Mouse (Mus musculus): ENCODE measurements around the gene Lpp. TPM values are rescaled to one million over a fixed set of nuclear protein-coding genes. Genes with fewer than 3 reads are reported as not detected.

Gene Lpp
- total and polyA plus RNA-seq, 3 experiments: 0.64 to 1.2 (median 0.68) TPM

GRCm38 (mm10) chr16:24421687-24422418 is 28.5 kb downstream of the Lpp start:
- dilution Hi-C loops (cut with MboI; ENCODE audit: extremely low pct_ligation_motif_present, extremely low pct_unique_long_range_greater_than_20kb, low sequenced_read_pairs): no loop called here
- H3K79me2 ChIP-seq (replicated peaks; ENCODE audit: control insufficient read depth, extremely low read depth, insufficient read depth, poor library complexity, severe bottlenecking): no peaks in the 10 kb centered on the region

GRCm38 (mm10) chr16:24423196-24423595 is 29.9 kb downstream of the Lpp start:
- Histone ChIP-seq H3K79me2 (replicated peaks; ENCODE audit: control insufficient read depth, extremely low read depth, insufficient read depth, poor library complexity, severe bottlenecking) (no peaks in the 10 kb centered on the region), H3K9ac (ENCODE audit: insufficient read depth, low read depth) (no peak overlapping the region), H3K27me3 (replicated peaks) (no peaks in the 10 kb centered on the region), H3K27ac (ENCODE audit: insufficient read depth, low read depth) (no peak overlapping the region), H3K4me2 (ENCODE audit: insufficient read depth, low read depth, poor library complexity, severe bottlenecking) (no peak overlapping the region), H3K4me3 (replicated peaks in 1 of 3; ENCODE audit: low read depth in 2 of 3, low read length in 2 of 3, poor library complexity in 1 of 3) (no peak overlapping the region), H3K9me3 (replicated peaks; ENCODE audit: low read length) (no peaks in the 10 kb centered on the region), H3K4me1 (ENCODE audit: control insufficient read depth in 1 of 2, insufficient read depth in 2 of 2) (peaks cover 6 to 32% of the 10 kb centered on the region in 2 experiments; a peak in 2 of 4 replicates), H3K36me3 (replicated peaks in 1 of 2; ENCODE audit: control insufficient read depth in 1 of 2, insufficient read depth in 1 of 2, low read length in 1 of 2) (no peaks in the 10 kb centered on the region)
- in situ Hi-C loops (cut with MboI; ENCODE audit: low pct_ligation_motif_present, low pct_unique_long_range_greater_than_20kb, low sequenced_read_pairs) (no loop called here), dilution Hi-C loops (cut with MboI; ENCODE audit: extremely low pct_ligation_motif_present, extremely low pct_unique_long_range_greater_than_20kb, low sequenced_read_pairs) (no loop called here)
- TF ChIP-seq JUN (IDR thresholded peaks at IDR 0.05; ENCODE audit: insufficient read depth, low read depth, low read length) (no peak), MAX (IDR thresholded peaks at IDR 0.05; ENCODE audit: low read length) (no peak), NRF1 (IDR thresholded peaks at IDR 0.05; ENCODE audit: low read depth, low read length) (no peak), ZC3H11A (IDR thresholded peaks at IDR 0.05; ENCODE audit: low read depth, low read length) (no peak), SIN3A (IDR thresholded peaks at IDR 0.05; ENCODE audit: low read length) (no peak), IRF4 (IDR thresholded peaks at IDR 0.05; ENCODE audit: low read depth, low read length) (no peak), ZMIZ1 (IDR thresholded peaks at IDR 0.05; ENCODE audit: low read depth, low read length) (no peak), MXI1 (IDR thresholded peaks at IDR 0.05; ENCODE audit: low read depth, low read length) (no peak), JUND (conservative IDR thresholded peaks at IDR 0.05; ENCODE audit: low read depth, low read length) (no peak), MAFK (IDR thresholded peaks at IDR 0.05; ENCODE audit: insufficient replicate concordance, low read length) (no peak), RAD21 (IDR thresholded peaks at IDR 0.05; ENCODE audit: low read depth, low read length) (no peak), ELF1 (IDR thresholded peaks at IDR 0.05; ENCODE audit: low read depth, low read length) (no peak), ZKSCAN1 (IDR thresholded peaks at IDR 0.05; ENCODE audit: borderline replicate concordance, low read depth, low read length) (no peak), KAT2A (IDR thresholded peaks at IDR 0.05; ENCODE audit: insufficient replicate concordance, low read length) (no peak), E2F4 (IDR thresholded peaks at IDR 0.05; ENCODE audit: insufficient replicate concordance, low read depth, low read length) (no peak), TBP (conservative IDR thresholded peaks at IDR 0.05; ENCODE audit: low read depth, low read length) (no peak), USF2 (conservative IDR thresholded peaks at IDR 0.05; ENCODE audit: low read depth, low read length) (no peak), CHD2 (IDR thresholded peaks at IDR 0.05; ENCODE audit: low read length) (no peak)
- no peak for DNase-seq (ENCODE audit: extremely low read depth)

More at GRCm38 (mm10) chr16:24421687-24422418, 28.5 kb downstream of the Lpp start:
- H3K9me3 ChIP-seq (replicated peaks; ENCODE audit: low read length): no peaks in the 10 kb centered on the region
- H3K4me1 ChIP-seq (ENCODE audit: control insufficient read depth in 1 of 2, insufficient read depth in 2 of 2): peaks cover 6 to 41% of the 10 kb centered on the region in 2 experiments; a peak in 2 of 4 replicates
- H3K9ac ChIP-seq (ENCODE audit: insufficient read depth, low read depth): no peak overlapping the region
- no peak for DNase-seq (ENCODE audit: extremely low read depth)
- no peak overlapping the region for H3K4me2 ChIP-seq (ENCODE audit: insufficient read depth, low read depth, poor library complexity, severe bottlenecking)
- no peak overlapping the region for H3K27ac ChIP-seq (ENCODE audit: insufficient read depth, low read depth)
- TF ChIP-seq MXI1 (IDR thresholded peaks at IDR 0.05; ENCODE audit: low read depth, low read length) (no peak), MAFK (IDR thresholded peaks at IDR 0.05; ENCODE audit: insufficient replicate concordance, low read length) (no peak), EP300 (IDR thresholded peaks at IDR 0.05; ENCODE audit: low read length) (no peak), ZC3H11A (IDR thresholded peaks at IDR 0.05; ENCODE audit: low read depth, low read length) (no peak), ELF1 (IDR thresholded peaks at IDR 0.05; ENCODE audit: low read depth, low read length) (no peak), IRF4 (IDR thresholded peaks at IDR 0.05; ENCODE audit: low read depth, low read length) (no peak), CHD2 (IDR thresholded peaks at IDR 0.05; ENCODE audit: low read length) (no peak), ETS1 (conservative IDR thresholded peaks at IDR 0.05; ENCODE audit: low read depth, low read length) (no peak), KAT2A (IDR thresholded peaks at IDR 0.05; ENCODE audit: insufficient replicate concordance, low read length) (no peak), CHD1 (IDR thresholded peaks at IDR 0.05; ENCODE audit: low read depth, low read length) (no peak), MAX (IDR thresholded peaks at IDR 0.05; ENCODE audit: low read length) (no peak), TCF12 (IDR thresholded peaks at IDR 0.05; ENCODE audit: low read depth, low read length) (no peak), PAX5 (IDR thresholded peaks at IDR 0.05; ENCODE audit: low read length) (no peak), NELFE (IDR thresholded peaks at IDR 0.05; ENCODE audit: low read depth, low read length) (no peak), E2F4 (IDR thresholded peaks at IDR 0.05; ENCODE audit: insufficient replicate concordance, low read depth, low read length) (no peak), JUN (IDR thresholded peaks at IDR 0.05; ENCODE audit: insufficient read depth, low read depth, low read length) (no peak), CTCF (conservative IDR thresholded peaks at IDR 0.05 in 1 of 2, IDR thresholded peaks at IDR 0.05 in 1 of 2; ENCODE audit: low read depth in 2 of 2, low read length in 2 of 2) (no peak), MAZ (IDR thresholded peaks at IDR 0.05; ENCODE audit: low read depth, low read length) (no peak), POLR2AphosphoS2 (IDR thresholded peaks at IDR 0.05; ENCODE audit: low read depth, low read length) (no peak)
- no peak overlapping the region for H3K4me3 ChIP-seq (replicated peaks in 1 of 3; ENCODE audit: low read depth in 2 of 3, low read length in 2 of 3, poor library complexity in 1 of 3)
- in situ Hi-C loops (cut with MboI; ENCODE audit: low pct_ligation_motif_present, low pct_unique_long_range_greater_than_20kb, low sequenced_read_pairs): no loop called here
- no peaks in the 10 kb centered on the region for H3K27me3 ChIP-seq (replicated peaks)
- H3K36me3 ChIP-seq (replicated peaks in 1 of 2; ENCODE audit: control insufficient read depth in 1 of 2, insufficient read depth in 1 of 2, low read length in 1 of 2): no peaks in the 10 kb centered on the region

All from CH12.LX (cell line).